Mouse (Mus musculus): Measurements from ENCODE around the gene Zfp651. TPM values are rescaled to one million over a fixed set of nuclear protein-coding genes. Genes with fewer than 3 reads are reported as not detected.

Zfp651 gene
- 100 to 1,000 TPM in 3 of 4 experiments, 10 to 100 TPM in 1; 96.9 to 107 (median 105) TPM for total RNA-seq (2022)

DNA sequence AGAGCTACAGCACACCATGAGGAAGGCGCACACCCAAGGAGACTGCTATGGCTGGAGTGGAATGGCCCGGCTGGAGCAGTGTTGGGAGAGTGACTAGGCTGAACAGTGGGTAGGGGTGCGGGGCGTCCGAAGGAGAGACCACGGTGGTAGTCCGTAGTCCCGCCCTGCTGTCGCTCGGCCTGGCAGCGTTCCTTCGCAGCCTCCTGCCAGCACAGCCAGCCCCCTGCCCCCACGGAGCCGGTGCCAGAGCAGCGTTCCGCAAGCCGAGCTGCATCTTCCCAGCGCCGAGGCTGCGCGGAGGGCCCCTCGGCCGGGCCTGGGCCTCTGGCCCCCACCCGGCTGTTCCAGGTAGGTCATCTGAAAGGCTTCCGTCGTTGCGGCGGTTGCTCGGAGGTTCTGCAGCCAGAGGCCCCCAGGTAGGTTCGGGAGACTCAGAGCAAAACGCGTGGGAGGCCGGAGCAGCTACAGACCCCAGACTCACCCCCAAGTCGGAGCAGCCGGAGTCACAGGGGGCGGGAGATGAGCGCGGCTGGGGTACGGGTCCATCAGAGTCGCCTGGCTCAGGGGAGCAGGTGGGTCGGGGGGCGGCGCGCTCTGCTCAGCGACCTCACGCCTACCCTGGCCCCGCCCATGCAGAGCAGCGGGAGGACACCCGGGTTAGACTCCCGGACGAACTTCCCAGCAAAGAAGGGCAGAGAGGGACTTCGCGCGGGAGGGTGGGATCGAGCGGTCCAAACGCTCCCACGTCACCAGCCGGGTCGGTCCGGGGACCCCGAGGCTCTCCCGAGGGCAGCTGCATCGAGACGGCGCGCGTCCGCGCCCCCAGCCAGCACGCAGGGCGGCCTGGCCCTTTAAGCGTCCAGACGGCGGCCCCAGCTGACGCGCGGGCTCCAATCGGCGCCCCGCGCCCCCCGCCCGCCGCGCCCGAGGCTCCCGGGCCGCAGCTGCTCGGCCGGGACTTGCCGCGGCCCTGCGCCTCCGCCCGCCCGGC, at the start of gene Zfp651:
TSS of gene Zfp651 (plus strand) at position 240 of the 991 bp plus-strand sequence.
- peak; percentile 62 to 73 for DNase-seq (ENCODE audit: low spot score in 2 of 2)

GRCm38 (mm10) chr9:121709898-121710583, 49.1 kb upstream of the Zfp651 start, which contains the start of gene Ss18l2:
Ss18l2 (plus strand) TSS chr9:121710329.
- DNase-seq (ENCODE audit: low spot score in 2 of 2): peak; percentile 88 to 99

DNA sequence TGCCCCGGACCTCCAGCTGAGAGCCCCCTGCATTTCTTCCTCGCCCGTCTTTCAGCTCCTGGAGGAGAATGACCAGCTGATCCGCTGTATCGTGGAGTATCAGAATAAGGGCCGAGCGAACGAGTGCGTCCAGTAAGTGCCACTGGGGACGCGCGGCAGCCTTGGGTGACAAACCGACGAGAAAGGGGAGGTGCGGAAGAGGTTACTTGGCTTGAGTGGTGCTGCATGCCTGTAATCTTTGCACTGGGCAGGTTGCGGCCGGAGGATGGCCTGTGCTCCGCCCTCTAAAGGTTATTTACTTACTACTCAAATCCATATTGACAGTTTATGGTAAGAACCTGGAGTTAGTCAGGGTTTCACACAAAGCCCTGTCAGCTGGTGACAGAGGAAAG, 48.5 kb upstream of the Zfp651 start:
- DNase-seq (ENCODE audit: low spot score in 2 of 2): no peak

DNA sequence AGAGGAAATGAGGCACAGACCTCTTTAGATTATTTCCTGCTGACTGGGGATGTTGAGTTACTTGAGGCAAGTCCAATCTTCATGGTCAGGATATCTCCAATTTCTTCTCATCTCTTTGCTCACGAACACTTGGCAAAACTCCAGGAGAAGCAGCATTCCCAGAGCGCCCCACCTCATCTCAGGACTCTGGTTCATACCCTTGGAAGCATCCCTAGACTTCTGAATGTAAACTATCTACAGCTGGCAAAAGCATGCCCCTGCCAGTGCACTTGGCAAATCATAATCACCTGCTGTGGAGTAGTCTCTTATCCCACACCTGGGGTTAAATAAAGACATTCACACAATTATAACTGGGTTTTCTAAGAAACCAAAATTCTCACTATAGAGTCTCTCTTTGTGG, 42.1 kb upstream of the Zfp651 start:
- no peak for DNase-seq (ENCODE audit: low spot score in 2 of 2)

DNA sequence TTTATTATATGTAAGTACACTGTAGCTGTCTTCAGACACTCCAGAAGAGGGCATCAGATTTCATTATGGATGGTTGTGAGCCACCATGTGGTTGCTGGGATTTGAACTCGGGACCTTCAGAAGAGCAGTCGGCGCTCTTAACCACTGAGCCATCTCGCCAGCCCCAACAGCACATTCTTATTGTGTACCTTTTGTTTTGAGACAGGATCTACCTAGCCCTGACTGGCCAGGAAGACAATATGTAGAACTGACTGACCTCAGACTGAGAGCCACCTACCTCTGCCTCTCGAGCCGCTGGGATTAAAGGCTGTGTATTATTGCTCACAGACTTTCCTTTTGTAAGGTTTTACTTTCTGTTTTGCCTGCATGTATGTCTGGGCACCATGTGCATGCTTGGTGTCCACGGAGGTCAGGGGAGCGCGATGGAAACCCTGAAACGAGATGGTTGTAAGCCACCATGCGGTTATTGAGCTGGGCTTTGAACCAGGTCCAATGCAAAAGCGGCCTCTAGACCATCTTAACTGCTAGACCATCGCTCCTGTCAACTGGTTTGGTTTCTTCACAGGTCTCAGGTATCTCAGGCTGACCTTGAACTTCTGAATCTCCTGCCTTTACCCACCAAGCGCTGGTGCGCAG, 40.9 kb upstream of the Zfp651 start:
- no peak for DNase-seq (ENCODE audit: low spot score in 2 of 2)

DNA sequence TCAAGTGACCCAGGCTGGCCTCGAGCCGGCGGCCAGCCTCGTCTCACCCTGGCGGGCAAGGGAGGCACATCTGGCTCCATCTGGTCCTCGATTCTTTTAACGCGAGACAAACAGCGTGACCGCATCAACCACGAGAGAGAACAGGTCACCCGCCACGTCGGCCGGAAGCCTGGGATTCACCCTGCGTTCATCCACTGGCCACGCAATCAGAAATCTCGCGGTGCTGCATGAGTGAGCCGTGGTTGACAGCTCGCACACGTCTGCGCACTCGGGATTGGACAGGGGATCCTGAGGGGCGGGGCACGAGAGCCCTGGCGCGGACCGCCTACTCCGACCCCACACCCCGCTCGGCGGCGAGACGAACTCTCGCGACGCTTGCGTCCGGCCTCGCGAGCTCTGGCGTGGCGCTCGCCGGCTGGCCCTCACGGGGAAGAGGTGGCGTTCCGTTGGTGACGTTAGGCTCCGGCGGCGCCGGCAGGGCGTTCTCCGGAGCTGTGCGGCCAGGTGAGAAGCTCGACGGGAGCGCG, 40.3 kb upstream of the Zfp651 start, which contains the start of gene Nktr:
TSS of gene Nktr (plus strand) at position 378 of the 527 bp plus-strand sequence.
- peak; percentile 89 to 98 for DNase-seq (ENCODE audit: low spot score in 2 of 2)

- no peak for DNase-seq (ENCODE audit: low spot score in 2 of 2)
These were observed 39.5 kb upstream of the Zfp651 start for GRCm38 (mm10) chr9:121719347-121720331.

DNA sequence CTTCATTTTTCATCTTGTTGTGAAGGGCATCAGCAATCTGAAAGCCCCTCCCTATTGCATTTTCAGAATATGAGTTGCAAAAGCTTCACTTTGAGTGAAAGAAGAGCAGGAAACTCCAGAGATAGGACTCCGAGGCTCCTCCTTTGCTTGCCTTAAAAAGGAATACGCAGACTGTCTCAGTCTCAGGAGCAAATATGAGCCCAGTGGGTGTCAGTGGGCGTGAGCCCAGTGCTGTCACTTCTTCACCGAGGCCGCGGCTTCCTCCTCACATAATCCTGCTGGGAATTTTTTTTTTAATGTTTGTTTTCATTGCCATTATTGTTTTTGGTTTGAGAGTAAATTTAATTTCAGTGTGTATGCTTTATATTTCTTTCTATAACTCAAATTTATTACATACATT, 18.6 kb upstream of the Zfp651 start:
- DNase-seq (ENCODE audit: low spot score in 2 of 2): no peak

- no peak for DNase-seq (ENCODE audit: low spot score in 2 of 2)
These were observed 18.0 kb upstream of the Zfp651 start for GRCm38 (mm10) chr9:121741168-121741567.

DNA sequence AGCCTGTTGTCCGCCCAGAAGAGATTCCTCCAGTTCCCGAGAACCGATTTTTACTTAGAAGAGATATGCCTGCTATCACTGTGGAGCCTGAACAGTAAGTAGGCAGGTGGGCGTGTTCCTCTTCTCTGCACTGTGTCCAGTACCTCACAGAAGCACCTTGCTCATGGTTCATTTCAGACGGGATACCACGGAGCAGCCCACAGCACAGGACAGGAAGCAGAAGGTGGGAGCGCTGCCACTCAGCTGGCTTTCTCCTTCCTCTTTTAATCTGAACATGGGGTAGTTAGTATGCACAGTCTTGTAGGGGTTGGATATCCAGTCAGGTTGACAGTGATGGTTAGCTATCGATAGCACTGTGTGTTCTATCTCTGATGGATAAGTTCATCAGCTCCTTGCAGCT, 15.1 kb upstream of the Zfp651 start:
- DNase-seq (ENCODE audit: low spot score in 2 of 2): no peak

GRCm38 (mm10) chr9:121752774-121753173, 6.4 kb upstream of the Zfp651 start:
- peak in 1 of 2 experiments; percentile 54 for DNase-seq (ENCODE audit: low spot score in 2 of 2)

DNA sequence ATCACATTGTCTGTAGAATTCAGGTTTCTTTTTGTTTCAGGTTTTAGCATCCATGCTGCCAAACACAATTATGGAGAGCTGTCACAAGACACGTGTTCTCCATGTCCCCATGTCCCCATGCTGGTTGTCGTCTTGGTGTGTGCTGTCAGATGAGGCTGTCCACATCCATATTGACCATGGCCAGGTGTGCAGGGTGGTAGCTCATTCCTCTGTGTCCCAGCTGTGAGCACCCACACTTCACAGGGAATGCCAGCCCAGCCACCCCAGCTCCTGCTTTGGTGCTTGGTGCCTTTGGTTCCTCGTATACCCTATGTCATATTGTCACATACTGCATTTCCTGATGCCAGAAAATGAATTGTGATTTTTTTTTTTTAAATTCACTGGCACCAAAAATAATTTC, 4.5 kb upstream of the Zfp651 start:
- DNase-seq (ENCODE audit: low spot score in 2 of 2): no peak

DNA sequence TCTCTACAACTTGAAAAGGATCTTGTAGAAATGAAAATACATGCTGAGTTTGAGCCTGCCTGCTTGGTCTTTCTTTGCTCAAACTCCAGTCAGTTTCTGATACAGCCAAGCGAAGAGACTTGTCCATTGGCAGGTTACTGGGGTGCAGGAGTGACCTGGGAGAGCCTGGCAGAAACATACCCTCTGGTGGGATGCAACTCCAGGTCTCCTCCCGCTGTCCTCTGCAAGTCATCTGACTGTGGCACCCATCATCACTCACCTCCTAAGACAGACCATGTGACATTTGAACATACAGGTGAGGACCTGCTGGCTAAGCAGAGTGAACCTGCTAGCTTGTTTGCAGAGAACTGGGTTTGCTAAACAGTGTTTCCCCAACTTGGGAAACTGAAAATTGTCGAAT, 2.3 kb upstream of the Zfp651 start:
- no peak for DNase-seq (ENCODE audit: low spot score in 2 of 2)

DNA sequence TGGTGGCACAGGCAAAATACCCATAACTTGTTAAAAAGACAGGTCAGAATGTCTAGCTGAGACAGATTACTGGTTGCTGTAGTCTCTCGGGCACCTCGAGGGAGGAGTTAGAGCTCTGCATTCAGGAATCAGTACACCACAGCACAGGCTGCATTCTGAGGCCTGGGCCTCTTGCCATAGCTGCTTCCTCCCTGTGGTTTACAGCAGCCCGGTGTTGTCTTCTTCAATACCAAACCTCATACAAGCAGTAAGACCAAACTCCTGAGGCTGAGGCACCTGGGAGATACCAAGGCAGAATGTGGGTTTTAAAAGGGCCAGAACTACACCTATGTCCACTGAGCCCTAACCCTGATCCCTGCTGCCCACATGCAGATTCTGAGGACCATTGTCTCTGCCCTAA, 1.7 kb upstream of the Zfp651 start:
- DNase-seq (ENCODE audit: low spot score in 2 of 2): peak in 1 of 2 experiments; percentile 37

- peak in 1 of 2 experiments; percentile 23 for DNase-seq (ENCODE audit: low spot score in 2 of 2)
These were observed 1.0 kb upstream of the Zfp651 start for GRCm38 (mm10) chr9:121757835-121758814.

DNA sequence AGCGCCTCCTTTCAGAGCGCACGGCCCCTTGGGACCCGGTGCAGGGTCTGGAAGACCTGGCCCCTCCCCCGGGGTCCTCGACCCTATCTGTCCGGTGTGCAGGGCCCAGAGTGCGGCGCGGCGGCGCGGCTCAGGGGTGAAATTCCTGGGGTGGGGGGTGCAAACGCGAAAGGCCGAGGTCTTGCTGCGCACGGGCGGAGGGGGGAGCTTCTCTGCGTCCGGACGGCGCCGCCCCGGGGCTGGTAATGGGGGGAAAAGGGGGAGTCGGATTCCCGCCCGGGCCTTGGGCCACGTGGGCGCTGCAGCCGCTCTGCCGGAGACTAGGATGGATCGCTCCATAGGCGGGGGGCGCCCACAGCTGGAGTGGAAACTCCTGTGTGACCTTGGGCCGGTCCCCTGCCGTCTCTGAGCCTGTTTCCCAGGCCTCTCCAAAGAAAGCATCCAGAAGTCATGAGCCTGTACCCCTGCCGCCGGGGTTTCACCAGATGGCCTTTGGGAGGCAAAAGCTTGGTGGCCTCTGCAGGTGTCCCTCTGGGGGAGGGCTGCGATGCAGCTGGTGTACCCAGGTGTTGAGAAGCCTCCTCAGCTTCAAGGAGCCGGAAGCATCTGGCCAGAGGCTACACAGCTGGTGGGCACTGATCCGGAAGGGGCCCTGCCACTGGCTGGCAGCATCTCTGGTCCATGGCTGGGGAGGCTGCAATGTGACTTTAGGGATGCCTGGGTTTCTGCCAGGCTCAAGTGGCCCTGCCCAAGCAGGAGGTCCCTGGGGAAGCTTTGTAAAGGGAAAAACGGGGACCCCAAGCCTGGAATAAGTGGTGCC, 1.4 kb downstream of the Zfp651 start:
- DNase-seq (ENCODE audit: low spot score in 2 of 2): peak in 1 of 2 experiments; percentile 65

DNA sequence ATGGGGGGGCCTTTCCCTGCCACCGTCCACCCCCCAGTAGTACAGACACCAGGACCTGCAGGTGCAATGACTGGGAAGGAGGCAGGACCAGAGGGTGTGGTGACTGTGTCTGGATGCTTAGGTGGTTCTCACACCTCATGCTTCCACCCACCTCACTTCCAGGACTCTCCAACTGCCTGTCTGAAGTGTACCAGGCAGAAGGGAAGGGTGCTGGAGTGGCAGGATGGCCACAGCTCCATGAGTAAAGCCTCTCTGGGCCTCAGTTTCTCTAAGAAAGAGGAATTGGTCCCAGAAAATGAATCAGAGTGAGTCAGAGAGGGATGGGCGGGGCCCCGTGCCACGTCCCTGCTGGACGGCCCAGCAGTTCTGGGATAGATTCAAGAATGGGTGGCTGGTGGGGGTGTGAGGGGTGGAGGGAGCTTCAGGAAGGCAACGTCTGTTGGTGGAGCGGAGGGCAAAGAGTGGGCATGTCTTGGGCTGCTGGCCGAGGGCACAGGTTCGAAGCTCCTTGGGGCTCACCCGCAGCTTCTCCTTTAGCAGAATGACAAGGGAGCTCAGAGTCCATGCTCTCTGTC, 2.0 kb downstream of the Zfp651 start:
- DNase-seq (ENCODE audit: low spot score in 2 of 2): peak in 1 of 2 experiments; percentile 55

- DNase-seq (ENCODE audit: low spot score in 2 of 2): no peak
These were observed 2.7 kb downstream of the Zfp651 start for GRCm38 (mm10) chr9:121761787-121762186.
